Mouse (Mus musculus) cerebellum, adult 2 months (tissue): ENCODE measurements at regions not wholly inside any gene's neighbourhood (a gene's known extent, or its start where the extent isn't known, plus 50 kb on each side); places are given as distances from the start of the nearest gene placed in this dataset.

Source experiments
- DNase-seq, 2 experiments: peaks; one replicate each; pipeline ENCODE4 v3.0.0; 2021
- H3K27ac ChIP-seq: fragments of 200-500 bp; 2 replicates; pipeline ENCODE4 v1.5.1; 2012; ENCODE audit warnings: low read length, control low read depth, inconsistent platforms; ENCODE audit not compliant: insufficient read depth
- H3K27me3 ChIP-seq: fragments of 200-500 bp; 2 replicates; pipeline ENCODE4 v1.6.1; 2012; ENCODE audit warnings: inconsistent platforms, mild to moderate bottlenecking, low read length, moderate library complexity; ENCODE audit not compliant: control insufficient read depth, insufficient read depth
- H3K4me1 ChIP-seq: fragments of 200-500 bp; 2 replicates; pipeline ENCODE4 v1.6.1; 2011; ENCODE audit warnings: low read length; ENCODE audit not compliant: control insufficient read depth, insufficient read depth
- H3K4me3 ChIP-seq: fragments of 200-500 bp; replicated peaks from 2 replicates; pipeline ENCODE3; 2011; ENCODE audit warnings: mild to moderate bottlenecking, low read depth, low read length, control low read depth; ENCODE audit not compliant: insufficient read depth
- CTCF ChIP-seq: fragments of 200-500 bp; IDR thresholded peaks from 2 replicates; pipeline ENCODE4 v1.5.1; 2011; ENCODE audit warnings: low read depth, mild to moderate bottlenecking, control low read depth, low read length, moderate library complexity, borderline replicate concordance; ENCODE audit not compliant: insufficient read depth
- POLR2A ChIP-seq: fragments of 200-500 bp; IDR thresholded peaks from 2 replicates; pipeline ENCODE4 v1.6.1; 2011; ENCODE audit warnings: low read length, control low read depth, borderline replicate concordance; ENCODE audit not compliant: insufficient read depth
- WGBS: fragments of 180-500 bp; shearing (Covaris S2); methylation state at CpG from one replicate; pipeline ENCODE4 v1.1.7; 2018; 5-methylcytosine and 5-hydroxymethylcytosine counted together

- H3K4me3 ChIP-seq = no peak overlapping the region
- no peaks in the 10 kb centered on the region for H3K27me3 ChIP-seq
- DNase-seq = peak; percentile 26 to 48
- 46% methylated on average over 15 of the region's 15 CpGs for WGBS
- peaks cover 7% of the 10 kb centered on the region for H3K4me1 ChIP-seq
- no peak for TF ChIP-seq CTCF
- TF ChIP-seq POLR2A = no peak
- 0 out of 2 replicates have a peak overlapping the region, but pooled peaks have one; percentile 4 for H3K27ac ChIP-seq
Observed at GRCm38 (mm10) chr5:149338016-149338696, 73.4 kb upstream of the Medag start.

- peak in 1 of 2 experiments; percentile 38 for DNase-seq
- TF ChIP-seq CTCF (no peak), POLR2A (no peak)
- 65% methylated on average over 5 of the region's 5 CpGs for WGBS
Observed at GRCm38 (mm10) chr5:149338697-149339078, 72.9 kb upstream of the Medag start.

GRCm38 (mm10) chr5:149340361-149340760 lies 71.2 kb upstream of the Medag start:
- H3K27ac ChIP-seq = no peak overlapping the region
- H3K4me1 ChIP-seq = peaks cover 7% of the 10 kb centered on the region
- WGBS = 68% methylated on average over 7 of the region's 7 CpGs
- no peak overlapping the region for H3K4me3 ChIP-seq
- TF ChIP-seq CTCF = no peak
- TF ChIP-seq POLR2A = no peak
- DNase-seq = peak in 1 of 2 experiments; percentile 30
- H3K27me3 ChIP-seq = no peaks in the 10 kb centered on the region

More at GRCm38 (mm10) chr5:149338697-149339078, 72.9 kb upstream of the Medag start:
- no peak overlapping the region for H3K27ac ChIP-seq
- H3K4me3 ChIP-seq = no peak overlapping the region
- H3K4me1 ChIP-seq = peaks cover 7% of the 10 kb centered on the region
- no peaks in the 10 kb centered on the region for H3K27me3 ChIP-seq

- no peaks in the 10 kb centered on the region for H3K27me3 ChIP-seq
- no peak overlapping the region for H3K4me3 ChIP-seq
- WGBS = 35% methylated on average over 6 of the region's 6 CpGs
- H3K4me1 ChIP-seq = peaks cover 7% of the 10 kb centered on the region
- TF ChIP-seq CTCF (no peak), POLR2A (no peak)
- no peak overlapping the region for H3K27ac ChIP-seq
- no peak for DNase-seq
Observed at GRCm38 (mm10) chr5:149341461-149341860, 70.1 kb upstream of the Medag start.

GRCm38 (mm10) chr5:149343610-149344527 lies 67.7 kb upstream of the Medag start:
- H3K4me3 ChIP-seq = no peak overlapping the region
- H3K27ac ChIP-seq = no peak overlapping the region
- no peak for DNase-seq
- peaks cover 3% of the 10 kb centered on the region; the same call in 1 of the 2 replicates for H3K4me1 ChIP-seq
- H3K27me3 ChIP-seq = no peaks in the 10 kb centered on the region
- 85% methylated on average over 21 of the region's 21 CpGs for WGBS
- no peak for TF ChIP-seq CTCF
- TF ChIP-seq POLR2A = no peak

GRCm38 (mm10) chr5:149344528-149344855 lies 67.1 kb upstream of the Medag start:
- Histone ChIP-seq H3K4me1 (peaks cover 3% of the 10 kb centered on the region; the same call in 1 of the 2 replicates), H3K27me3 (no peaks in the 10 kb centered on the region), H3K4me3 (no peak overlapping the region), H3K27ac (no peak overlapping the region)
- DNase-seq = no peak
- WGBS = 88% methylated on average over 4 of the region's 4 CpGs
- TF ChIP-seq CTCF (no peak), POLR2A (no peak)

- no peak for DNase-seq
- Histone ChIP-seq H3K4me1 (peaks cover 3% of the 10 kb centered on the region; the same call in 1 of the 2 replicates), H3K4me3 (no peak overlapping the region), H3K27me3 (no peaks in the 10 kb centered on the region), H3K27ac (no peak overlapping the region)
- WGBS = 94% methylated on average over 6 of the region's 6 CpGs
- no peak for TF ChIP-seq POLR2A
- TF ChIP-seq CTCF = no peak
Observed at GRCm38 (mm10) chr5:149345161-149345560, 66.4 kb upstream of the Medag start.
